Mouse (Mus musculus): ENCODE data around the gene Elp5. TPM values are rescaled to one million over a fixed set of nuclear protein-coding genes. Genes with fewer than 3 reads are reported as not detected.

Elp5 gene
- total and polyA plus RNA-seq, 3 experiments = 95.9 to 177 (median 119) TPM

GRCm38 (mm10) chr11:69945997-69946891 lies 36.1 kb downstream of the Elp5 start (continued):
- no peak for TF ChIP-seq ZMIZ1 (IDR thresholded peaks at IDR 0.05; ENCODE audit: low read depth, low read length)
- no peak for TF ChIP-seq ZKSCAN1 (IDR thresholded peaks at IDR 0.05; ENCODE audit: borderline replicate concordance, low read depth, low read length)
- peak; percentile 13; the same call in 1 of the 2 replicates for TF ChIP-seq BHLHE40 (IDR thresholded peaks at IDR 0.05; ENCODE audit: low read depth, low read length)
- TF ChIP-seq RCOR1 (conservative IDR thresholded peaks at IDR 0.05; ENCODE audit: low read depth, low read length) = no peak
- TF ChIP-seq RAD21 (IDR thresholded peaks at IDR 0.05; ENCODE audit: low read depth, low read length) = no peak
- no peak for TF ChIP-seq KAT2A (IDR thresholded peaks at IDR 0.05; ENCODE audit: insufficient replicate concordance, low read length)
- no peak for TF ChIP-seq POLR2AphosphoS2 (IDR thresholded peaks at IDR 0.05; ENCODE audit: low read depth, low read length)
- TF ChIP-seq JUND (conservative IDR thresholded peaks at IDR 0.05; ENCODE audit: low read depth, low read length) = no peak
- no peak for TF ChIP-seq NELFE (IDR thresholded peaks at IDR 0.05; ENCODE audit: low read depth, low read length)
- peak; percentile 49; the same call in 1 of the 2 replicates for TF ChIP-seq EP300 (IDR thresholded peaks at IDR 0.05; ENCODE audit: low read length)
- TF ChIP-seq E2F4 (IDR thresholded peaks at IDR 0.05; ENCODE audit: insufficient replicate concordance, low read depth, low read length) = no peak
- no peak for TF ChIP-seq MAX (IDR thresholded peaks at IDR 0.05; ENCODE audit: low read length)

DNA sequence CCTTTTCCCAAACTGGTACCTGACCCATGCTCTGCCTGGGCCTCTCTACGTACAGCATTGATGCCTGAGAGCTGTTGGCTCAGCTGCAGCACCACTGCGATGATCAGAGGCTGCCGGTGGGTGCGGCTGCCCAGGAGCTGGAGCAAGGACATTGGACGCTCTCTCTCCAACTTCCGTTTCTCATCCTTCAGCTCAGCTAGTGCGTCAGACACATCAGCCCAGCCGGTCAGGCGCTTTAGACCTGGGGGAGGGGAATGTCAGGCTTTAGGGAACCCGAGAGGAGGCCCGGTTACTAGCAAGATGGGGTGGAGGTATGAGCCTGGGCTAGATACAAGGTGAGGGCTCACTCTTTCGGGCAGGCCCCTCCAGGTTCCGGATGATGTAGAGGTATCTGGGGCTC lies 37.1 kb downstream of the Elp5 start:
- Histone ChIP-seq H3K36me3 (replicated peaks in 1 of 2; ENCODE audit: control insufficient read depth in 1 of 2, insufficient read depth in 1 of 2, low read length in 1 of 2) (peaks cover 0 to 15% of the 10 kb centered on the region in 2 experiments), H3K79me2 (replicated peaks; ENCODE audit: control insufficient read depth, extremely low read depth, insufficient read depth, poor library complexity, severe bottlenecking) (no peaks in the 10 kb centered on the region), H3K9ac (ENCODE audit: insufficient read depth, low read depth) (no peak overlapping the region), H3K4me3 (replicated peaks in 1 of 3; ENCODE audit: low read depth in 2 of 3, low read length in 2 of 3, poor library complexity in 1 of 3) (no peak overlapping the region), H3K9me3 (replicated peaks; ENCODE audit: low read length) (no peaks in the 10 kb centered on the region), H3K4me1 (ENCODE audit: control insufficient read depth in 1 of 2, insufficient read depth in 2 of 2) (peaks cover 21 to 36% of the 10 kb centered on the region in 2 experiments), H3K4me2 (ENCODE audit: insufficient read depth, low read depth, poor library complexity, severe bottlenecking) (no peak overlapping the region), H3K27me3 (replicated peaks) (peaks cover 15% of the 10 kb centered on the region), H3K27ac (ENCODE audit: insufficient read depth, low read depth) (no peak overlapping the region)
- in situ Hi-C loops (cut with MboI; ENCODE audit: low pct_ligation_motif_present, low pct_unique_long_range_greater_than_20kb, low sequenced_read_pairs) (no loop called here), dilution Hi-C loops (cut with MboI; ENCODE audit: extremely low pct_ligation_motif_present, extremely low pct_unique_long_range_greater_than_20kb, low sequenced_read_pairs) (no loop called here)
- TF ChIP-seq HCFC1 (IDR thresholded peaks at IDR 0.05; ENCODE audit: low read depth, low read length) (no peak), USF2 (conservative IDR thresholded peaks at IDR 0.05; ENCODE audit: low read depth, low read length) (no peak)
- no peak for DNase-seq (ENCODE audit: extremely low read depth)

- TF ChIP-seq ZNF384 (IDR thresholded peaks at IDR 0.05; ENCODE audit: low read depth, low read length) (no peak), GABPA (IDR thresholded peaks at IDR 0.05; ENCODE audit: insufficient replicate concordance, low read depth, low read length) (no peak), MAX (IDR thresholded peaks at IDR 0.05; ENCODE audit: low read length) (no peak), E2F4 (IDR thresholded peaks at IDR 0.05; ENCODE audit: insufficient replicate concordance, low read depth, low read length) (no peak), MEF2A (IDR thresholded peaks at IDR 0.05; ENCODE audit: borderline replicate concordance, low read depth, low read length) (no peak), SIN3A (IDR thresholded peaks at IDR 0.05; ENCODE audit: low read length) (no peak), CTCF (conservative IDR thresholded peaks at IDR 0.05 in 1 of 2, IDR thresholded peaks at IDR 0.05 in 1 of 2; ENCODE audit: low read depth in 2 of 2, low read length in 2 of 2) (no peak), ZMIZ1 (IDR thresholded peaks at IDR 0.05; ENCODE audit: low read depth, low read length) (no peak), HCFC1 (IDR thresholded peaks at IDR 0.05; ENCODE audit: low read depth, low read length) (no peak), ZKSCAN1 (IDR thresholded peaks at IDR 0.05; ENCODE audit: borderline replicate concordance, low read depth, low read length) (no peak), BHLHE40 (IDR thresholded peaks at IDR 0.05; ENCODE audit: low read depth, low read length) (no peak), TCF12 (IDR thresholded peaks at IDR 0.05; ENCODE audit: low read depth, low read length) (no peak), CHD1 (IDR thresholded peaks at IDR 0.05; ENCODE audit: low read depth, low read length) (no peak)
- DNase-seq (ENCODE audit: extremely low read depth) = no peak
- Histone ChIP-seq H3K27me3 (replicated peaks) (peaks cover 47% of the 10 kb centered on the region), H3K36me3 (replicated peaks in 1 of 2; ENCODE audit: control insufficient read depth in 1 of 2, insufficient read depth in 1 of 2, low read length in 1 of 2) (peaks cover 0 to 15% of the 10 kb centered on the region in 2 experiments), H3K4me3 (replicated peaks in 1 of 3; ENCODE audit: low read depth in 2 of 3, low read length in 2 of 3, poor library complexity in 1 of 3) (no peak overlapping the region), H3K4me1 (ENCODE audit: control insufficient read depth in 1 of 2, insufficient read depth in 2 of 2) (peaks cover under 1 to 17% of the 10 kb centered on the region in 2 experiments; a peak in 3 of 4 replicates), H3K79me2 (replicated peaks; ENCODE audit: control insufficient read depth, extremely low read depth, insufficient read depth, poor library complexity, severe bottlenecking) (no peaks in the 10 kb centered on the region), H3K27ac (ENCODE audit: insufficient read depth, low read depth) (no peak overlapping the region), H3K4me2 (ENCODE audit: insufficient read depth, low read depth, poor library complexity, severe bottlenecking) (no peak overlapping the region), H3K9me3 (replicated peaks; ENCODE audit: low read length) (no peaks in the 10 kb centered on the region), H3K9ac (ENCODE audit: insufficient read depth, low read depth) (no peak overlapping the region)
- dilution Hi-C loops (cut with MboI; ENCODE audit: extremely low pct_ligation_motif_present, extremely low pct_unique_long_range_greater_than_20kb, low sequenced_read_pairs) (no loop called here), in situ Hi-C loops (cut with MboI; ENCODE audit: low pct_ligation_motif_present, low pct_unique_long_range_greater_than_20kb, low sequenced_read_pairs) (no loop called here)
These were observed 41.4 kb downstream of the Elp5 start for GRCm38 (mm10) chr11:69940962-69941361.
